Comparison of ENCODE assay signal across 32 mouse cellular contexts in the genomic region with DNA sequence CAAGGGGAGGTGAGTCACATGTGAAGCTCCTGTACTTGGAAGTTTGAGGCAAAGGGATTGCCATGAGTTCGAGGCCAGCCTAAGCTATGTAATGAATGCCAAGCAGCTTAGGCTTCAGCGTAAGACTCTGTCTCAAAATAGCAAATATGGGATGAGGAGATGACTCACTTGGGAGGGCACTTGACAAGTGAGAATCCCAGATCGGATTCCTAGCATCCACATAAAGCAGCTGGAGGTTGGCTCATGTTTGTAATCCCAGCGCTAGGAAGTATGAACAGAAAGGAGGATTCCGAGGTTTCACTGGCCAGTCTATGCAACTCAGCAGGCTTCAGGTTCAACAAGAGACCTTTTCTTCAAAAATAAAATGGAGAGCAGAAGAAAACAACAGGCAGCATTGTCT. TPM values are rescaled to one million over a fixed set of nuclear protein-coding genes. Genes with fewer than 3 reads are reported as not detected.
DNase-seq lines count a peak whose midpoint lies in the region; TF ChIP-seq lines count a peak whose summit lies in the region.
"Had no signal": no experiment of that assay in that cellular context is flagged by ENCODE, and none has a peak within 500 bp of the region (broad histone marks: within the 10 kb centered on the region; RNA-seq: fewer than 3 reads in every experiment).

No protein-coding gene starts in this region.

- no peaks in the 10 kb centered on the region for H3K36me3 ChIP-seq in myocyte (ENCODE audit: control insufficient read depth, insufficient read depth)
- H3K36me3 ChIP-seq: embryonic facial prominence, embryonic 12.5 days; embryonic facial prominence, embryonic 15.5 days; heart, embryonic 13.5 days had no signal

- no peak overlapping the region for H3K4me3 ChIP-seq in myocyte
- H3K4me3 ChIP-seq: embryonic facial prominence, embryonic 12.5 days; embryonic facial prominence, embryonic 15.5 days; gastrocnemius, adult 2 months; heart, embryonic 13.5 days had no signal

- H3K27me3 ChIP-seq in myocyte (ENCODE audit: control insufficient read depth, insufficient read depth, insufficient read length): no peaks in the 10 kb centered on the region
- H3K27me3 ChIP-seq: embryonic facial prominence, embryonic 12.5 days; embryonic facial prominence, embryonic 15.5 days; heart, embryonic 13.5 days had no signal

- H3K79me2 ChIP-seq in myocyte (ENCODE audit: control insufficient read depth, insufficient read depth): no peaks in the 10 kb centered on the region

- H3ac ChIP-seq in myocyte (ENCODE audit: control insufficient read depth, insufficient read length): no peak overlapping the region

- TF ChIP-seq POLR2A in myocyte (IDR thresholded peaks at IDR 0.05; ENCODE audit: insufficient read length, low read depth): no peak

- no peak overlapping the region for H3K4me2 ChIP-seq in myocyte (ENCODE audit: low read depth)
- H3K4me2 ChIP-seq: embryonic facial prominence, embryonic 12.5 days; embryonic facial prominence, embryonic 15.5 days; heart, embryonic 13.5 days; hindbrain, embryonic 14.5 days had no signal

- DNase-seq in frontal cortex, adult 2 months (ENCODE audit: extremely low spot score in 1 of 2, low spot score in 1 of 2): peak; percentile 22 to 50
- no peak for DNase-seq in frontal cortex, postnatal 10 days (ENCODE audit: low spot score in 2 of 2)
- DNase-seq in right cerebral cortex, adult 18-20 months: peak; percentile 32
- no peak for DNase-seq in right cerebral cortex, postnatal 25 days
- DNase-seq in spleen, postnatal 14 days (ENCODE audit: low spot score in 2 of 2): no peak
- DNase-seq: adrenal gland, adult 8-10 months; adrenal gland, postnatal 25 days; cerebellum, adult 2 months; cerebellum, adult 9-11 months; cerebellum, postnatal 25 days; forebrain, postnatal 0 days; gastrocnemius, adult 2 months; gastrocnemius, postnatal 14 days; heart, adult 11 months; heart, postnatal 14 days; heart, postnatal 4 days; kidney, adult 18-20 months had no signal

TF ChIP-seq in myocyte, 11 proteins besides CTCF, POLR2A, EP300 and RAD21:
- no peak for TF ChIP-seq TCF3 (IDR thresholded peaks at IDR 0.05; ENCODE audit: insufficient read length, low read depth)
- no peak for TF ChIP-seq USF1 (IDR thresholded peaks at IDR 0.05; ENCODE audit: low read depth)
- TF ChIP-seq MYOD1 (IDR thresholded peaks at IDR 0.05; ENCODE audit: control insufficient read depth in 1 of 3, insufficient read length in 2 of 3, low read depth in 2 of 3): peak in 1 of 3 experiments; percentile 26
- TF ChIP-seq MYOG (IDR thresholded peaks at IDR 0.05; ENCODE audit: control insufficient read depth in 1 of 3, insufficient read depth in 1 of 3, insufficient read length in 2 of 3, low read depth in 2 of 3): peak in 2 of 3 experiments; percentile 31 to 52
- no peak for TF ChIP-seq REST (IDR thresholded peaks at IDR 0.05; ENCODE audit: insufficient read depth, insufficient read length)
- no peak for TF ChIP-seq TCF12 (IDR thresholded peaks at IDR 0.05; ENCODE audit: insufficient read depth, poor library complexity, severe bottlenecking)
- TF ChIP-seq CEBPB (IDR thresholded peaks at IDR 0.05; ENCODE audit: insufficient read depth, poor library complexity, severe bottlenecking): no peak

RNA-seq across cellular contexts. Expression of gene Krt33a, which starts 5.4 kb away (rescaled TPM):
- polyA plus RNA-seq in frontal cortex, adult 2 months (2012; rRNA removed): not detected in 2 replicates
- polyA plus RNA-seq in myocyte (2012; fragmentation: generic; extraction: Trizol): not detected
- polyA plus RNA-seq: activated CD4-positive, CD25-positive, alpha-beta regulatory T cell, adult 4 months; CD4-positive, CD25-positive, alpha-beta regulatory T cell, adult 4 months; cerebellum, adult 2 months; forebrain, embryonic 11.5 days; forebrain, embryonic 14.5 days; forebrain, postnatal 0 days; heart, embryonic 13.5 days; heart, embryonic 16.5 days; hindbrain, embryonic 11.5 days; hindbrain, embryonic 14.5 days; hindbrain, postnatal 0 days; inflammation-experienced regulatory T-cells, adult 6 months; intestine, embryonic 16.5 days had no signal

RNA-seq across cellular contexts. Expression of gene Krt33b, which starts 8.2 kb away (rescaled TPM):
- polyA plus RNA-seq in frontal cortex, adult 2 months (2012; rRNA removed): not detected in 2 replicates
- 0.06 TPM for polyA plus RNA-seq in myocyte (2012; fragmentation: generic; extraction: Trizol)
- polyA plus RNA-seq: activated CD4-positive, CD25-positive, alpha-beta regulatory T cell, adult 4 months; C2C12; CD4-positive, CD25-positive, alpha-beta regulatory T cell, adult 4 months; cerebellum, adult 2 months; forebrain, embryonic 11.5 days; forebrain, embryonic 14.5 days; forebrain, postnatal 0 days; heart, embryonic 13.5 days; heart, embryonic 16.5 days; hindbrain, embryonic 11.5 days; hindbrain, embryonic 14.5 days; inflammation-experienced regulatory T-cells, adult 6 months; intestine, embryonic 16.5 days had no signal

RNA-seq across cellular contexts. Expression of gene Krt34, which starts 19.9 kb away (rescaled TPM):
- not detected in 2 replicates for polyA plus RNA-seq in frontal cortex, adult 2 months (2012; rRNA removed)
- polyA plus RNA-seq in myocyte (2012; fragmentation: generic; extraction: Trizol): not detected
- polyA plus RNA-seq: activated CD4-positive, CD25-positive, alpha-beta regulatory T cell, adult 4 months; C2C12; CD4-positive, CD25-positive, alpha-beta regulatory T cell, adult 4 months; cerebellum, adult 2 months; embryonic facial prominence, embryonic 12.5 days; forebrain, embryonic 11.5 days; forebrain, embryonic 14.5 days; heart, embryonic 13.5 days; heart, embryonic 16.5 days; hindbrain, embryonic 11.5 days; hindbrain, embryonic 14.5 days; hindbrain, postnatal 0 days; inflammation-experienced regulatory T-cells, adult 6 months; intestine, embryonic 16.5 days had no signal

RNA-seq across cellular contexts. Expression of gene Krtap17-1, which starts 27.6 kb away (rescaled TPM):
- polyA plus RNA-seq in frontal cortex, adult 2 months (2012; rRNA removed): not detected in 2 replicates
- polyA plus RNA-seq in myocyte (2012; fragmentation: generic; extraction: Trizol): not detected
- polyA plus RNA-seq: activated CD4-positive, CD25-positive, alpha-beta regulatory T cell, adult 4 months; C2C12; CD4-positive, CD25-positive, alpha-beta regulatory T cell, adult 4 months; forebrain, embryonic 11.5 days; forebrain, embryonic 14.5 days; heart, embryonic 13.5 days; heart, embryonic 16.5 days; inflammation-experienced regulatory T-cells, adult 6 months; intestine, embryonic 16.5 days had no signal

RNA-seq across cellular contexts. Expression of gene Krt31, which starts 28.9 kb away (rescaled TPM):
- polyA plus RNA-seq in frontal cortex, adult 2 months (2012; rRNA removed): not detected in 2 replicates
- 0.89 TPM for polyA plus RNA-seq in myocyte (2012; fragmentation: generic; extraction: Trizol)
- polyA plus RNA-seq: activated CD4-positive, CD25-positive, alpha-beta regulatory T cell, adult 4 months; C2C12; CD4-positive, CD25-positive, alpha-beta regulatory T cell, adult 4 months; cerebellum, adult 2 months; embryonic facial prominence, embryonic 12.5 days; forebrain, embryonic 11.5 days; forebrain, embryonic 14.5 days; forebrain, postnatal 0 days; heart, embryonic 13.5 days; hindbrain, embryonic 11.5 days; hindbrain, embryonic 14.5 days; hindbrain, postnatal 0 days; inflammation-experienced regulatory T-cells, adult 6 months; intestine, embryonic 16.5 days had no signal

Comparison
In these comparisons a context has a peak if more than half of its experiments do, and no peak if none do; other contexts are left out.
1. DNase-seq: peak in frontal cortex, adult 2 months (2 of 2) and right cerebral cortex, adult 18-20 months (single experiment); none in frontal cortex, postnatal 10 days (0 of 2), right cerebral cortex, postnatal 25 days (single experiment) and spleen, postnatal 14 days (0 of 2).